Mouse (Mus musculus) Patski (cell line): ENCODE measurements around the gene Gm13289. TPM values are rescaled to one million over a fixed set of nuclear protein-coding genes. Genes with fewer than 3 reads are reported as not detected.
A peak's percentile ranks its signal among the peaks of the same experiment; 100 is the strongest.
"Not testable (repeated sequence)": the region's sequence is repeated elsewhere in the genome, so short reads cannot be mapped to it uniquely, and the experiment has no call there.

Source experiments
- ATAC-seq: fragments of 100-300 bp; one replicate; pipeline ENCODE4 v1.8.0; 2021
- CTCF ChIA-PET: fragments of 350-600 bp; sonication (Branson Sonifier 250); formaldehyde crosslinking; loops from one replicate; lab custom pipeline; 2022; ENCODE audit warnings: inconsistent platforms; lab: Charles Lee
- POLR2A ChIA-PET: fragments of 350-600 bp; sonication (Branson Sonifier 250); formaldehyde crosslinking; loops from one replicate; lab custom pipeline; 2022; ENCODE audit warnings: antibody characterized with exemption, inconsistent platforms; lab: Charles Lee
- DNase-seq: peaks from one replicate; pipeline ENCODE4 v3.0.0-alpha.2; 2011; ENCODE audit warnings: low read depth, low spot score
- H3K27me3 ChIP-seq: fragments of 371-371 bp; one replicate; pipeline ENCODE4 v1.5.1; 2021
- CTCF ChIP-seq: fragments of 100-300 bp; IDR thresholded peaks from one replicate; pipeline ENCODE4 v1.5.1; 2021
- in situ Hi-C: fragments of 300-500 bp; cut with MboI; formaldehyde crosslinking; loops from 3 replicates; pipeline ENCODE4 v1.11.1; 2018; ENCODE audit warnings: low pct_unique_long_range_greater_than_20kb, mixed read lengths
- polyA plus RNA-seq: library from polyadenylated mRNA; unstranded; gene quantifications from one replicate; pipeline ENCODE4 v1.2.3, GENCODE M21; 2021

The Gm13289 gene
- polyA plus RNA-seq: not detected

GRCm38 (mm10) chr4:88776622-88777021 is at the start of gene Gm13289:
Gm13289 (plus strand) TSS chr4:88776922.
- ATAC-seq, H3K27me3 ChIP-seq, in situ Hi-C loops, POLR2A ChIA-PET, CTCF ChIA-PET, DNase-seq: not testable (repeated sequence)

GRCm38 (mm10) chr4:88727324-88727723 is 49.4 kb upstream of the Gm13289 start:
- CTCF ChIA-PET: interaction anchor here (0.8 to 7.6 kb wide), 4 partner anchors 16 to 42 kb away, joined by 3 to 62 read pairs (median 6); no protein-coding TSS in a partner anchor
- in situ Hi-C loops: loop anchor here (5.0 kb wide), 1 partner anchor 35 kb away; the partner anchor contains the start of gene Ifnab
- no peak for DNase-seq
- no peak for ATAC-seq
- no peaks in the 10 kb centered on the region for H3K27me3 ChIP-seq
- peak; percentile 41 for TF ChIP-seq CTCF
- POLR2A ChIA-PET: interaction anchor here (0.6 kb wide), 1 partner anchor 199 kb away, joined by 4 read pairs; no protein-coding TSS in a partner anchor

DNA sequence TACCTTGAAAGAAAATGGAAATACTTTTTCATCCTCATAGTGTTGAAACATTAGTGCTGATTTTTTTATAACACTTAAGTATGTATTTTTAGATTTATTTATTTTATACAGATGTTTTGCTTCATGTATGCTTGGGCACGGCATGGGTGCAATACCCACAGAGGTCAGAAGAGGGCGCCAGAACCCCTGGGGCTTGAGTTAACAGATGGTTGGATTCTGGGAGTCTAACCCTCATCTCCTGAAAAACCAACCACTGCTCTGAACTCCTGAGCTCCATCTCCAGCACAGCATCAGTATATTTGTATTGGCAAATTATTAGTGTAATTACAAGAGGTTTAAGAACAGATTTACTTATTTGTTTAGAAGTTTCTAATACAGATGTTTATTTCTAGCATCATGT is 38.2 kb upstream of the Gm13289 start:
- peaks cover 3% of the 10 kb centered on the region for H3K27me3 ChIP-seq
- CTCF ChIA-PET: interaction anchor here (0.8 to 2.8 kb wide), 8 partner anchors 9 to 97 kb away, joined by 3 to 21 read pairs (median 4); partner anchors contain the start of genes Gm26566 and Klhl9
- POLR2A ChIA-PET: no interaction called here
- no peak for ATAC-seq
- DNase-seq: no peak
- in situ Hi-C loops: no loop called here
- peak; percentile 96 for TF ChIP-seq CTCF

- POLR2A ChIA-PET: no interaction called here
- no peak for ATAC-seq
- H3K27me3 ChIP-seq: peaks cover 3% of the 10 kb centered on the region
- DNase-seq: no peak
- CTCF ChIA-PET: interaction anchor here (0.8 to 2.8 kb wide), 8 partner anchors 8 to 98 kb away, joined by 3 to 21 read pairs (median 4); partner anchors contain the start of genes Gm26566 and Klhl9
- in situ Hi-C loops: no loop called here
- TF ChIP-seq CTCF: no peak
These were observed 37.7 kb upstream of the Gm13289 start for GRCm38 (mm10) chr4:88739036-88739435.

DNA sequence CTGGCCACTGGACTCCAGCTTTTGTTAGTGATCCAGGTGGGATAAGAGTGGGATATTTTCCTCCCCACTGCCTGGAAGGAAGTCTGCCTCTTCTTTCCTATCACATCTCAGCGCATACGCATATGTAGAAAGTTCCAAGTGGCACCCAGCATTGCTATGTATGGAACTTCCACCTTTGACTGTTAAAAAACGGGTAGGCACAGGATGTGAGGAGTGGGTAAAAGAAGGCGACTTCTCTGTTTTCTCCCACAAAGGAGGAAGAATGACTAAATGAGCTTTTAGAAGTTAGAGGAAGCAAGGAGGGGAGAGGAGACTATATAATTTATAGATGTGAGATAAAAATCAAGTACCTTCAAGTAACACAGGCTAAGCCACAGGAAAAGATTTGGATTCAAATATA is 35.3 kb upstream of the Gm13289 start:
- peaks cover 3% of the 10 kb centered on the region for H3K27me3 ChIP-seq
- in situ Hi-C loops: no loop called here
- ChIA-PET CTCF (no interaction called here), POLR2A (no interaction called here)
- no peak for DNase-seq
- no peak for TF ChIP-seq CTCF
- no peak for ATAC-seq

GRCm38 (mm10) chr4:88742771-88743371 is 33.9 kb upstream of the Gm13289 start:
- DNase-seq: no peak
- no peak for TF ChIP-seq CTCF
- CTCF ChIA-PET: interaction anchor here (0.9 to 1.5 kb wide), 3 partner anchors 15 to 31 kb away, joined by 3 to 4 read pairs (median 4); no protein-coding TSS in a partner anchor

GRCm38 (mm10) chr4:88744207-88744606 is 32.5 kb upstream of the Gm13289 start:
- in situ Hi-C loops: no loop called here
- ChIA-PET POLR2A (no interaction called here), CTCF (interaction anchor here (0.7 to 1.5 kb wide), 3 partner anchors 16 to 47 kb away, joined by 3 to 6 read pairs (median 3); no protein-coding TSS in a partner anchor)
- no peak for TF ChIP-seq CTCF
- no peaks in the 10 kb centered on the region for H3K27me3 ChIP-seq
- ATAC-seq (no peak), DNase-seq (no peak)

More at GRCm38 (mm10) chr4:88742771-88743371, 33.9 kb upstream of the Gm13289 start:
- POLR2A ChIA-PET: no interaction called here
- H3K27me3 ChIP-seq: no peaks in the 10 kb centered on the region
- in situ Hi-C loops: no loop called here
- no peak for ATAC-seq

DNA sequence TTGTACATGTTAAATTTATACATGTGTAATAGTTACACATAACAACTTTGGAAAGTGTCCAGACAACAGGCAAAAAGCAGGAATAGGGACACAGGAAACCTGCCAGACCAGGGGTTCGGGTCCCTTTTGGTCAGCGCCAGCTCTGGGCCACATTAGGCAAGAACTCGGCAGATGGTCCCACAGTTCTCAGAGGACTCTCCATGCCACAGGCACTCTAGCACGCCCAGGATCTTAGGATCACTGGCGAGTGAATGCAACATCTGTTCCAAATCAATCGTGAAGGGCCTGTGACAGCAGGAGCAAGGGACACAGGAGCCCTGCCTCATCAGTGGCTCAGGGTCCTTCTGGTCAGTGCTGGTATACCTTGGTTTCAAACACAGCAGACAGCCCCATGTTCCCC is 26.8 kb upstream of the Gm13289 start:
- DNase-seq: no peak
- no peak for TF ChIP-seq CTCF
- ChIA-PET POLR2A (interaction anchor here (0.7 kb wide), 1 partner anchor 1570 kb away, joined by 3 read pairs; no protein-coding TSS in a partner anchor), CTCF (no interaction called here)
- ATAC-seq: no peak
- no peaks in the 10 kb centered on the region for H3K27me3 ChIP-seq
- in situ Hi-C loops: loop anchor here (25.0 kb wide), 3 partner anchors 112 to 387 kb away; partner anchors contain the start of genes Ifna1 and Mtap

DNA sequence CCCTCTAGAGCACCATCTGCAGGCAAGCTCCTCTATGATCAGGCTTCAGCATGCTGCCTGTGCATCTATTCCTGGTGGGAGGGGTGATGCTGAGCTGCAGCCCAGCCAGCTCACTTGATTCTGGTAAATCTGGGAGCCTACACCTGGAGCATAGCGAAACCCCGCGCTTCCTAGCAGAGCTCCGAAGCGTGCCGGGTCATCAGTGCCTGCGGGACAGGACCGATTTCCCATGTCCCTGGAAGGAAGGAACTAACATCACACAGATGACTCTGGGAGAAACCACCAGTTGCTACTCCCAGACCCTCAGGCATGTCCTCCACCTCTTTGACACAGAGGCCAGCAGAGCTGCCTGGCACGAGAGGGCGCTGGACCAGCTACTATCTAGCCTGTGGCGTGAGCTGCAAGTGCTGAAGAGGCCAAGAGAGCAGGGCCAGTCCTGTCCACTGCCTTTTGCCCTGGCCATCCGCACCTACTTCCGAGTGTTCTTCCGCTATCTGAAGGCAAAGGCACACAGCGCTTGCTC is 21.8 kb upstream of the Gm13289 start, which contains the start of gene Gm13271:
Gm13271 (plus strand) TSS at position 51 of the 523 bp plus-strand sequence.
- in situ Hi-C loops: loop anchor here (25.0 kb wide), 3 partner anchors 107 to 382 kb away; partner anchors contain the start of genes Ifna1 and Mtap
- POLR2A ChIA-PET, DNase-seq, H3K27me3 ChIP-seq, ATAC-seq: not testable (repeated sequence)
- CTCF ChIA-PET: interaction anchor here (1.3 to 1.7 kb wide), 2 partner anchors 58 to 112 kb away, joined by 3 to 4 read pairs; no protein-coding TSS in a partner anchor

DNA sequence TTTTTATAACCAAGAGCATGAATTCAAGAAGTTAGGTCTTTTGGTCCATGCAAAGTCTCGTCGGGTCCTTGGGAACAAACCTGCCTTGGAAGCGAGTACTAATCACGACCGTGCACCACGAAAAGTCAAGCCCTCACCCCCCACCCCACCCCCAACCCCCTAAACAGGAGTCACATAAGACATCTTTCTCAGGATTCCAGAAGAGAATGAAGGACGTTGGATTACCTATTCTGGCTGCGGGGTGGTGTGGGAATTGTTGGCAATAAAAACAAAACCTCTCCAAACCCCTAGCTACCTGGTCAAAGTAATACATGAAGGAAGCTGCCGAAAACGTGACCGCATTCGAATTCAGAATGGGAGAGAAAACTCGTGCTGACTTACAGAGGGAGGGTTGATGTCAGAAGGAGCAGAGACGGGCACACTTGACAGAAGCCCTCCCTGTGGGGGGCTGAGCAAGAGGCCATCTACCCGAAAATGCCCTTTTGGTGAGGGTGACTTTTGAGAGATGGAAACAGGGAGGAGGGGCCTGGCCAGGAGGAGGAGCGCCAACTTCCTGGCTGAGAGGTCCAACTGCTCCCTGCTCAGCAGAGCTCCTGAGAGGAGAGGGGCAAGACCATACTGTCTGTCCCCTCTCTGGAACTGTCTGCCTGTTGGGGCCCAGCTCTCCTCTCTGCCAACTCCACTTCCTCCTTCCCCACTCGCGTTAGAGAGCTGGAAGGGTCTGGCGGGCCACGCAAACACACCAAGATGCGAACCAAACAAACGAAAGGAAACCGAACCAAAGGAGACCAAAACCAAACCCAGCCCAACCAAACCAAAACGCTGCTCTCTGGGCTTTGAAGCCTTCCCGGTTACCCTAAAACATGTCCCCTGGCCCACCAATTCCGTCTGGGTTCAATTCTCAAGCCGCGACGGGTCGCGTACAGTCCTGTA is 19.9 kb upstream of the Gm13289 start:
- ChIA-PET POLR2A (interaction anchor here (1.5 kb wide), 1 partner anchor 111 kb away, joined by 3 read pairs; no protein-coding TSS in a partner anchor), CTCF (interaction anchor here (0.6 to 2.6 kb wide), 14 partner anchors 10 to 661 kb away, joined by 3 to 23 read pairs (median 4); no protein-coding TSS in a partner anchor)
- ATAC-seq: peak; percentile 0
- peak; percentile 77 for DNase-seq
- in situ Hi-C loops: loop anchor here (25.0 kb wide), 3 partner anchors 105 to 380 kb away; partner anchors contain the start of genes Ifna1 and Mtap
- H3K27me3 ChIP-seq: not testable (repeated sequence)

- DNase-seq (peak; percentile 100), ATAC-seq (peak; percentile 100)
- in situ Hi-C loops: loop anchor here (25.0 kb wide), 3 partner anchors 105 to 380 kb away; partner anchors contain the start of genes Ifna1 and Mtap
- H3K27me3 ChIP-seq, POLR2A ChIA-PET: not testable (repeated sequence)
- CTCF ChIA-PET: interaction anchor here (0.7 to 2.6 kb wide), 14 partner anchors 11 to 662 kb away, joined by 3 to 23 read pairs (median 3); no protein-coding TSS in a partner anchor
These were observed 19.1 kb upstream of the Gm13289 start for GRCm38 (mm10) chr4:88757628-88758031.

GRCm38 (mm10) chr4:88758751-88759150 is 18.0 kb upstream of the Gm13289 start:
- CTCF ChIA-PET, DNase-seq, H3K27me3 ChIP-seq, POLR2A ChIA-PET, ATAC-seq: not testable (repeated sequence)
- in situ Hi-C loops: loop anchor here (25.0 kb wide), 3 partner anchors 104 to 379 kb away; partner anchors contain the start of genes Ifna1 and Mtap

GRCm38 (mm10) chr4:88759610-88760268 is 17.0 kb upstream of the Gm13289 start, which contains the start of gene Gm13283:
Gm13283 (plus strand) TSS chr4:88760119.
- CTCF ChIA-PET, POLR2A ChIA-PET, ATAC-seq, H3K27me3 ChIP-seq, DNase-seq: not testable (repeated sequence)
- in situ Hi-C loops: loop anchor here (25.0 kb wide), 3 partner anchors 103 to 378 kb away; partner anchors contain the start of genes Ifna1 and Mtap
